Mouse (Mus musculus): Measurements from ENCODE around the gene Zfr. TPM values are rescaled to one million over a fixed set of nuclear protein-coding genes. Genes with fewer than 3 reads are reported as not detected.

The Zfr gene
- polyA plus RNA-seq (2012; rRNA removed), result 297 and 416 TPM in 2 replicates

DNA sequence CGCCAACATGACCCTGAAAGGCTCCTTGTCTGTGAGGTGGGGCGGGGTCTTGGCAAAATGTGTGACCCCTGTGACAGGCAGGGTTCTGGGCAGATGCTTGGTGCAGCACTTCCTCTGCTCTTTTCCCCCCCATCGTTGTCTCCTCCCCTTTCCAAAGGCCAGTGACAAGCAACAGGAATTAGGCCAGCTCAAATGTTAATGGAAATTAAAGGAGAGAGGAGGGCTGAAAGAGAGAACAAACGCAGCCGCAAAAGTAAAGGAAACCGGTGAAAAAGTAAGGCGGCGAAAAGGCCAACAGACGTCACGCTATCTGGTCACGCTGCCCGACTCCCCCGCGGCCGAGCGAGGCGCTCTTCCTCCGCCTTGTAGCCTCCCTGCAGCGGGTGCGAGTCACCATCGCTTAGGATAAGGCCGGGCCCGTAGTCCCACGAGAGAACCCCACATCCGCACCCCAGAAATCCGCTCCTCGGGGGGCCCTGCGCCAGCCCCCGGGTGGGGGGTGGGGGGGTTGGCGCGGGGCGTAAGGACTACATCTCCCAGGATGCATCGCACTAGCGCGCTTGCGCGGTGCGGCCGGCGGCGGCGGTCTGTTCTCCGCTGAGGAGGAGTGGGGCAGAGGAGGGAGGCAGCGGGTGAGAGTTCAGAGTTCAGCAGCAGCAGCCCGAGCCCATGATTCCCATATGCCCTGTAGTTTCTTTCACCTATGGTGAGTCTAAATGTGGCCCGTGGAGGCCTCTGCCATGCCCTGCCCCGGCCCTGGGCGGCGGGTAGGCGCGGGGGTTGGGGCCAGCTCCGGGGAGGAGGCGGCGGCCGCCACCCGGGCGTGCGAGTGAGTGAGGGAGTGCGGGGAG, at the start of gene Zfr:
Gene Zfr, plus strand, starts transcription at position 590 of the 851 bp plus-strand sequence.

DNA sequence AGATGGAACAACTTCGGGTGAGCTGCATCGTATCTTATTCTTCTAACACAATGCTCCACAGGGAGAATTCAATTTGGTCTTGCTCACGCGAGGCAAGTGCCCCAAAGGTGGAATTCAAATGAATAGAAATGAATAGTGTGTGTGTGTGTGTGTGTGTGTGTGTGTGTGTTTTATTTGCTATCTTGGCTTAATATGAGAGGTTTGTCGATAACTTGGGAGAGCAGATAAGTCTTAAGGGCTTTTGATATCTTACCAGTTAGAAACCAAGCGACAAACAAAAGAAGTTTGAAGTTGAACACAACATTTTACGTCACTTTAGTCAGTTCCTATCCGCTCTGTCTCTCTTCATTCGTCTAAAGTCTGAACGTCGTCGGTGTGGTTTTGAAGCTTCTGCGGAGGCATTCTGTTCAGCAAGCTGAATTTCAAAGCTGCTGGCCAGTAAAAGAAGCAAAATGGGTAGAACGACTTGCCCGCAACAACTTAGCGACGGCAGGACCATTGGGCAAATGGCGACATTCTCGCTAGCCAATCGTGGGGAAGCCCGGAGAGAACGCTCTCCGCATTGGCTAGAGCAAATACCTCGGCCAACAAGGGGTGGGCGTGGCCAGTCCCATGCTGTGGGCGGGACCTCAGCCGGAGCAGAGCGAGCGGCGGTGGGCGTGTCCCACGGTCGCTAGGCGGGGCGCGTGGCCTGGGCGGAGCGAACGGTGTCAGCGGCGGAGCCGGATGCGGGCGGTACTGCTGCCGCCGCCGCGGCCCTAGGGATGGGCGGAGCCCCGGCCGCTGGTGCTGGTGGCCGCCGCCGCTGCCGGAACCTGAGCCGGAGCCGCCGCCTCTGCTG, 86.9 kb downstream of the Zfr start, which contains the start of gene Mtmr12:
Gene Mtmr12, plus strand, starts transcription at position 710 of the 841 bp plus-strand sequence.

Other genes starting within 250 kb of the Zfr start
- gene Npr3, start 210.5 kb upstream of the Zfr start, polyA plus RNA-seq (2012; rRNA removed), result 12.1 and 16.3 TPM in 2 replicates
- gene Sub1, start 120.8 kb upstream of the Zfr start, polyA plus RNA-seq (2012; rRNA removed), result 0.61 and 1.4 TPM in 2 replicates
- 12.4 and 17.4 TPM in 2 replicates for gene Mtmr12, start 87.2 kb downstream of the Zfr start, polyA plus RNA-seq (2012; rRNA removed)
- gene Golph3, start 203.6 kb downstream of the Zfr start, polyA plus RNA-seq (2012; rRNA removed), result 112 and 165 TPM in 2 replicates
- 0.78 and 1.5 TPM in 2 replicates for gene 1810049J17Rik, start 204.1 kb downstream of the Zfr start, polyA plus RNA-seq (2012; rRNA removed)